Mouse (Mus musculus) hindbrain, embryonic 13.5 days (tissue): Measurements from ENCODE around the gene Prpf40b. TPM values are rescaled to one million over a fixed set of nuclear protein-coding genes. Genes with fewer than 3 reads are reported as not detected.
A peak's percentile ranks its signal among the peaks of the same experiment; 100 is the strongest.

Experiments used
- ATAC-seq: fragments of 200-750 bp; cut with Nextera tagmentation; 2 replicates; pipeline ENCODE4 v1.8.0; 2017; ENCODE audit warnings: moderate TSS enrichment; ENCODE audit not compliant: low FRiP score
- H3K27ac ChIP-seq: fragments of 300-500 bp; sonication (generic); 2 replicates; pipeline ENCODE4 v1.5.1; 2015; ENCODE audit warnings: inconsistent platforms, mild to moderate bottlenecking, moderate library complexity
- H3K27me3 ChIP-seq: fragments of 300-500 bp; sonication (generic); 2 replicates; pipeline ENCODE4 v1.6.1; 2015; ENCODE audit warnings: mild to moderate bottlenecking, inconsistent platforms
- H3K36me3 ChIP-seq: fragments of 300-500 bp; sonication (generic); 2 replicates; pipeline ENCODE4 v1.6.1; 2015; ENCODE audit warnings: mild to moderate bottlenecking, inconsistent platforms
- H3K4me1 ChIP-seq: fragments of 300-500 bp; sonication (generic); replicated peaks from 2 replicates; pipeline ENCODE4 v1.6.1; 2015; ENCODE audit warnings: inconsistent platforms
- H3K4me2 ChIP-seq: fragments of 300-500 bp; sonication (generic); 2 replicates; pipeline ENCODE4 v1.6.1; 2015; ENCODE audit warnings: inconsistent platforms, mild to moderate bottlenecking, moderate library complexity
- H3K4me3 ChIP-seq: fragments of 300-500 bp; sonication (generic); 2 replicates; pipeline ENCODE4 v1.5.1; 2015; ENCODE audit warnings: mild to moderate bottlenecking, inconsistent platforms
- H3K9ac ChIP-seq: fragments of 300-500 bp; sonication (generic); 2 replicates; pipeline ENCODE4 v1.6.1; 2015; ENCODE audit warnings: mild to moderate bottlenecking, inconsistent platforms
- H3K9me3 ChIP-seq: fragments of 300-500 bp; sonication (generic); 2 replicates; pipeline ENCODE4 v1.6.1; 2016; ENCODE audit warnings: inconsistent platforms
- WGBS: fragments of 180-500 bp; shearing (Covaris S2); methylation state at CpG from one replicate; pipeline ENCODE4 v1.1.7; 2015; 5-methylcytosine and 5-hydroxymethylcytosine counted together
- polyA plus RNA-seq: library from polyadenylated mRNA; unstranded; fragments of >200 nt; fragmentation: Nextera tagmentation; extraction: Ambion mirVana; gene quantifications from 2 replicates; pipeline ENCODE4 v1.2.1, GENCODE M21; 2015

The Prpf40b gene
- polyA plus RNA-seq, 1 experiment from 2014 or later, result 116 TPM

DNA sequence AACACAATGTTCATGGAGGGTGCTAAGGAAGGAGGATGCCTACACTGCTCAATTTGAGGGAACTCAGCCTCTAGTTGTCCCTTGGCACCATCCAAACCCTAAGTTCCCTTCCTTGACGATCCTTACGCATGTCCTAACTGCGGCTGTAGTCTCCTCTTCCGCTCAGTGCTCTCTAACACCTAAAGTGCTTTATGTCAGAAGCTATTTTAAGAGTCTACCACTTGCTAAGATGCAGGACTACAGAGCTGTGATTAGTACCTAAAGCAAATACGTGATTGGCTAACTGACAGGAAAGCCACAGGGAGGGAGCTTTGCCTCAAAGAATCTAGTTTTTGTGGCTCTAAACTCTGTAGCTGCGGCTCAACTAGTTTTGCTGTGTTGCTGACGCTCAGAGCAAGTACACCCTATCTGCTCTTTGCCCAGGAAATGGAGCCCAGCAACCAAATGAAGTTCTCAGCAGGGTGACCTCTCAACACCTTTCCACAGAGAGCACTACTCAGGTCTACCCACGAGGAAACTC, 41.0 kb downstream of the Prpf40b start:
- Histone ChIP-seq H3K4me1 (peaks cover 39% of the 10 kb centered on the region), H3K4me3 (no peak overlapping the region), H3K4me2 (no peak overlapping the region), H3K9me3 (no peaks in the 10 kb centered on the region), H3K27ac (no peak overlapping the region), H3K36me3 (no peaks in the 10 kb centered on the region), H3K9ac (no peak overlapping the region), H3K27me3 (no peaks in the 10 kb centered on the region)
- no peak for ATAC-seq
- 87% methylated on average over 8 of the region's 8 CpGs for WGBS

DNA sequence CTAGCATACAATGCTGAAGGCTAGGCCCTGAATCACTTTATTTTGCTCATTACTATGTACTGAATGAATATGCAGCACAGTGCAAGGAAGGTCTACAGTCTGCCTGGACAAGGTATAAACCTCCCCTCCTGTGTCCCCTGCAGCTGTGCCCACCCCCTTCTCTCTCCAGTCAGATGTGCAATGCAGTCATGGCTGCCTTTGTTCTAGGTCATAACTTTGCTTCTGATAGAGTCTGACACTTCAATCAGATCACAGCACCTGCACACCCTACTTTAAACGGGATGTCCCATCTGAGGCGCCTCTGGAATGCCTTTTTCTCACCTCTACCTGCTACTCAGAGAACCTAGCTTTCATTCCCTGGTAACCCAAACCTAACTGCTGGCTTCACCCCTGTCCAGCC, 44.0 kb downstream of the Prpf40b start:
- H3K36me3 ChIP-seq, result no peaks in the 10 kb centered on the region
- H3K4me2 ChIP-seq, result no peak overlapping the region
- H3K27me3 ChIP-seq, result no peaks in the 10 kb centered on the region
- no peak overlapping the region for H3K9ac ChIP-seq
- no peak overlapping the region for H3K27ac ChIP-seq
- peaks cover 36% of the 10 kb centered on the region for H3K4me1 ChIP-seq
- no peak overlapping the region for H3K4me3 ChIP-seq
- ATAC-seq, result no peak
- H3K9me3 ChIP-seq, result no peaks in the 10 kb centered on the region
- 89% methylated on average over 2 of the region's 2 CpGs for WGBS

DNA sequence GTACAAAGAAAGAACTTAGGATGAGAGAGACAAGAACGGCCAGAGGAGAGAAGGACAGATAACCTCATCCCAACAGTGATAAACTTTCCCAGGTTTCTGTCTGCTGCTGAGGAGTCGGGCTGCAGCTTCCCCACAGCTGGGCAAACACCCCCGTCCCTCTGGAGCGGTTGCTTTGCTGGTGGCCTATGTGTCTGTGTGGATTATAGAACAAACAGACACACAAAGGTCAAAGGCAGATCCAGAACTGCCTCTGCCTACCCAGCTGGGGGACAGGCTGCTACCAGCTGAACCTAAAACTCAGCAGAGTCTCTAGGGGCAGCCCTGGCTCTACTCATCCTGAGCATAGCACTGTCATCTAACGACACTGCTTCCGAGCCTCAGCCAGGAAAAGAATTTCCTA, 44.8 kb downstream of the Prpf40b start:
- Histone ChIP-seq H3K36me3 (no peaks in the 10 kb centered on the region), H3K27ac (no peak overlapping the region), H3K4me1 (peaks cover 35% of the 10 kb centered on the region), H3K9ac (no peak overlapping the region), H3K4me2 (no peak overlapping the region), H3K4me3 (no peak overlapping the region), H3K9me3 (no peaks in the 10 kb centered on the region), H3K27me3 (no peaks in the 10 kb centered on the region)
- WGBS, result 57% methylated on average over 6 of the region's 6 CpGs
- ATAC-seq, result no peak

DNA sequence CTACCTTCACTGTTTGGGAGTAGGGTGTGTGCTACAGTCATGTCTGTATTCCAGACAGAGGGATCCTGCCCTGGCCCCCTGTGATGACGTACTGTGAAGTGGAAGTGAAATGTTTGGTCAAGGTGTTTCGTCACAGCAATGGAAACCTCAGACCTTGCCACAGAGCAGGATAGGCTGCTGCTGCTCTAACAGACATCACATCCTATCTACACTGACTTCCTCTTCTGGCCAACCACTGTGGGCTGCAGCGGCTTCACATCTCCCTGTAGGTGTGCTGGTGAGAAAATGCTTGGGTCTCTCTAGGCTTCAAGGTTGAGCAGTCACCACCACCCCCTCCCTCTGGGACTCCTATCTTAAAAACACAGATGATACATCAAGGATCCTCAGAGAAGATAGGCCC, 46.2 kb downstream of the Prpf40b start:
- H3K27me3 ChIP-seq, result no peaks in the 10 kb centered on the region
- H3K9me3 ChIP-seq, result no peaks in the 10 kb centered on the region
- peaks cover 36% of the 10 kb centered on the region for H3K4me1 ChIP-seq
- ATAC-seq, result no peak
- H3K36me3 ChIP-seq, result no peaks in the 10 kb centered on the region
- H3K4me2 ChIP-seq, result no peak overlapping the region
- no peak overlapping the region for H3K9ac ChIP-seq
- H3K4me3 ChIP-seq, result no peak overlapping the region
- WGBS, result 89% methylated on average over 3 of the region's 3 CpGs
- no peak overlapping the region for H3K27ac ChIP-seq

DNA sequence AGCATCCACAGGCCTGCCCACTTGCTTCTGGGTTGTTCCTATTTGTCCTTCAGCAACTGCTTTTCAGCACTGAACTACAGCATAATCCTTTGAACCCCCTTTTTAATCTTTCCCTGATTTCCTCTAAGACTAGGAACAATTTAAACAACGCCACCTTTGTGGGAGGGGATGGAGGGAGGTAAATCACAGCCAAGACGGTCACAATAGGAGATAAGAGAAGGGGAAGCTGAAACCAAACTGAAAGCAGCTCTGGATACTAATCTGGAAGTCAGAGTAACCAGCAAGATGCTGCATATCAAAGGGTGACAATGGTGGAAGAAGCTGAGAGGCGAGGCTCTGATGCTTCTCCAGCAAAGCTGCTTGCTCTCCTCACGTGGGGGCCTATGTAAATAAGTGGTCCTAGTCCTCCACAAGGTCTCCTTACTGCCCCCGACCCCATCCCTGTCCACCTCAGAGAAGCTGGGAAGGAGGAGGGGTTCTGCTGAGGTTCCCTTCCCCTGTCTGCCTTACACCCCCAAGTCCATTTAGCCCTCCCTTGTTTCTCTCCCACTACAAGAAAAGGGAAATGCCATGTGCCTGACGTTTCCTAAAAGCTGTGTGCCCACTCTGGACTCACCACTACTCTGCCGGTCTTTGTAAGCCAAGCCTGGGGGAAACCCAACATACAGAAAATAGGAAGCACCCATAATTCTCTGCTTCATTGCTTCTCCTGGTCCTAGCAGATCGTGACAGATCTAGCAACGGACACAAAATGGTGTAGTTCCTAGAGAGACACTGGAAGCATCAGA, 47.5 kb downstream of the Prpf40b start:
- no peak overlapping the region for H3K4me3 ChIP-seq
- no peak for ATAC-seq
- H3K27ac ChIP-seq, result no peak overlapping the region; the same call in 1 of the 2 replicates
- H3K27me3 ChIP-seq, result no peaks in the 10 kb centered on the region
- H3K4me1 ChIP-seq, result peaks cover 36% of the 10 kb centered on the region
- H3K9me3 ChIP-seq, result no peaks in the 10 kb centered on the region
- H3K4me2 ChIP-seq, result no peak overlapping the region
- no peaks in the 10 kb centered on the region for H3K36me3 ChIP-seq
- 61% methylated on average over 9 of the region's 9 CpGs for WGBS
- H3K9ac ChIP-seq, result no peak overlapping the region

GRCm38 (mm10) chr15:99343414-99344147, 48.7 kb downstream of the Prpf40b start:
- no peaks in the 10 kb centered on the region for H3K27me3 ChIP-seq
- H3K4me3 ChIP-seq, result no peak overlapping the region
- 57% methylated on average over 5 of the region's 5 CpGs for WGBS
- no peaks in the 10 kb centered on the region for H3K36me3 ChIP-seq
- H3K9me3 ChIP-seq, result no peaks in the 10 kb centered on the region
- peak; percentile 65; the same call in 1 of the 2 replicates for ATAC-seq
- peak overlapping the region; percentile 77 for H3K27ac ChIP-seq
- no peak overlapping the region for H3K4me2 ChIP-seq
- peak overlapping the region; percentile 8; the same call in 1 of the 2 replicates for H3K9ac ChIP-seq
- peaks cover 33% of the 10 kb centered on the region for H3K4me1 ChIP-seq

GRCm38 (mm10) chr15:99344148-99344870, 49.4 kb downstream of the Prpf40b start:
- no peaks in the 10 kb centered on the region for H3K27me3 ChIP-seq
- 67% methylated on average over 8 of the region's 8 CpGs for WGBS
- no peak overlapping the region for H3K4me2 ChIP-seq
- H3K27ac ChIP-seq, result peak overlapping the region; percentile 77
- peak overlapping the region; percentile 8; the same call in 1 of the 2 replicates for H3K9ac ChIP-seq
- H3K4me1 ChIP-seq, result peaks cover 31% of the 10 kb centered on the region
- H3K36me3 ChIP-seq, result no peaks in the 10 kb centered on the region
- no peaks in the 10 kb centered on the region for H3K9me3 ChIP-seq
- no peak for ATAC-seq
- H3K4me3 ChIP-seq, result no peak overlapping the region

DNA sequence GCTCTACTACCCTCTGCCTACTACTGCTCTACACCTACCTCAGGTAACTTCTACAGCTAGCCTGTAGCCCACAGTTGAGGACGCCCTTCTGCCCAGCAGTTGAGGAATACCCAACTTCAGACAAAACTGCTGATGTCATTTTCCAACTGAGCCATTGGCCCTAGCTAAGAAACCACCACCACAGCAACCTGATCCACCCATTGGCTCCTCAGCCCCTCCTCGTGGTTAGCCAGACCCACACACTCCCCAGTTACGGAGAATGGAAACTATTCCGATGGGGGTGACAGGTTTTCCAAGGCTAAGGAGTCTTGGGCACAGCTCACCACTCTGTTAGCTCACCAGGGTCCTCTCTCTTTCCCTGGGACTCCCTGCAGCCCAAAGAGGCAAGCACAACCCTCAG, 50.1 kb downstream of the Prpf40b start:
- no peak overlapping the region for H3K4me3 ChIP-seq
- H3K27me3 ChIP-seq, result no peaks in the 10 kb centered on the region
- H3K4me2 ChIP-seq, result no peak overlapping the region
- 0 out of 2 replicates have a peak overlapping the region, but pooled peaks have one; percentile 10 for H3K27ac ChIP-seq
- no peak for ATAC-seq
- no peaks in the 10 kb centered on the region for H3K9me3 ChIP-seq
- H3K36me3 ChIP-seq, result no peaks in the 10 kb centered on the region
- WGBS, result 83% methylated on average over 4 of the region's 4 CpGs
- H3K4me1 ChIP-seq, result peaks cover 25% of the 10 kb centered on the region
- H3K9ac ChIP-seq, result no peak overlapping the region

- Histone ChIP-seq H3K36me3 (no peaks in the 10 kb centered on the region), H3K4me2 (no peak overlapping the region), H3K27ac (no peak overlapping the region), H3K4me1 (peaks cover 14% of the 10 kb centered on the region; the same call in 1 of the 2 replicates), H3K9me3 (no peaks in the 10 kb centered on the region), H3K27me3 (no peaks in the 10 kb centered on the region), H3K9ac (no peak overlapping the region), H3K4me3 (no peak overlapping the region)
- no peak for ATAC-seq
- 85% methylated on average over 6 of the region's 6 CpGs for WGBS
Observed at GRCm38 (mm10) chr15:99351610-99352009, 56.7 kb downstream of the Prpf40b start.

- ATAC-seq, result no peak
- no peaks in the 10 kb centered on the region for H3K9me3 ChIP-seq
- WGBS, result 86% methylated on average over 5 of the region's 5 CpGs
- no peak overlapping the region for H3K9ac ChIP-seq
- no peaks in the 10 kb centered on the region for H3K27me3 ChIP-seq
- H3K4me1 ChIP-seq, result peaks cover 15% of the 10 kb centered on the region; the same call in 1 of the 2 replicates
- H3K27ac ChIP-seq, result no peak overlapping the region
- no peaks in the 10 kb centered on the region for H3K36me3 ChIP-seq
- H3K4me3 ChIP-seq, result no peak overlapping the region
- H3K4me2 ChIP-seq, result no peak overlapping the region
Observed at GRCm38 (mm10) chr15:99352306-99352705, 57.4 kb downstream of the Prpf40b start.

DNA sequence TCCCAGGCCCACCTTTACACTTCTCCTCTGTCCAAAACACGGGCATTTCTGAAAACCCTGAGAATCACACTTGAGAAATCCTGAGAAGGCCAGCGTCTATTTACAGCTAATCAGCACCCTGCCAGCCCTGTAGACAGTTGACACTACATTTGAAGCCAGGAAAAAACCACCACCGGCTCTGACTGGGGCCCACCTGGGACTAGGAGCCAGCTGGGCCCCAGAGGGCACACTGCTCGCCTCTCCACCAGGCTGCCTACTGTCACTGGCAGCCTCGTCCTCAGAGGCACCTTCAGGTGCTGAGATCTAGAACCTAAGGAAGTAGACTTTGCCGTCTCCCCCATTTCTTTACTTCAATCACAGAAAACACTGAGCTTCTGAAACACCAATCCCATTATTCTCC, 60.8 kb downstream of the Prpf40b start:
- Histone ChIP-seq H3K4me1 (peaks cover 15% of the 10 kb centered on the region; the same call in 1 of the 2 replicates), H3K27ac (no peak overlapping the region), H3K27me3 (no peaks in the 10 kb centered on the region), H3K4me3 (no peak overlapping the region), H3K9me3 (no peaks in the 10 kb centered on the region), H3K36me3 (no peaks in the 10 kb centered on the region), H3K4me2 (no peak overlapping the region), H3K9ac (no peak overlapping the region)
- ATAC-seq, result no peak
- 72% methylated on average over 6 of the region's 6 CpGs for WGBS

GRCm38 (mm10) chr15:99356462-99356861, 61.6 kb downstream of the Prpf40b start:
- ATAC-seq, result no peak
- Histone ChIP-seq H3K36me3 (no peaks in the 10 kb centered on the region), H3K4me3 (no peak overlapping the region), H3K4me1 (peaks cover 15% of the 10 kb centered on the region; the same call in 1 of the 2 replicates), H3K9me3 (no peaks in the 10 kb centered on the region), H3K9ac (no peak overlapping the region), H3K27ac (no peak overlapping the region), H3K27me3 (no peaks in the 10 kb centered on the region), H3K4me2 (no peak overlapping the region)
- WGBS, result 86% methylated on average over 6 of the region's 6 CpGs
